Mouse (Mus musculus): ENCODE results near the gene Ccnc. TPM values are rescaled to one million over a fixed set of nuclear protein-coding genes. Genes with fewer than 3 reads are reported as not detected.

Ccnc gene
- 74.5 and 79.6 TPM in 2 replicates for polyA plus RNA-seq (2014; fragmentation: Nextera tagmentation; extraction: Ambion mirVana)

DNA sequence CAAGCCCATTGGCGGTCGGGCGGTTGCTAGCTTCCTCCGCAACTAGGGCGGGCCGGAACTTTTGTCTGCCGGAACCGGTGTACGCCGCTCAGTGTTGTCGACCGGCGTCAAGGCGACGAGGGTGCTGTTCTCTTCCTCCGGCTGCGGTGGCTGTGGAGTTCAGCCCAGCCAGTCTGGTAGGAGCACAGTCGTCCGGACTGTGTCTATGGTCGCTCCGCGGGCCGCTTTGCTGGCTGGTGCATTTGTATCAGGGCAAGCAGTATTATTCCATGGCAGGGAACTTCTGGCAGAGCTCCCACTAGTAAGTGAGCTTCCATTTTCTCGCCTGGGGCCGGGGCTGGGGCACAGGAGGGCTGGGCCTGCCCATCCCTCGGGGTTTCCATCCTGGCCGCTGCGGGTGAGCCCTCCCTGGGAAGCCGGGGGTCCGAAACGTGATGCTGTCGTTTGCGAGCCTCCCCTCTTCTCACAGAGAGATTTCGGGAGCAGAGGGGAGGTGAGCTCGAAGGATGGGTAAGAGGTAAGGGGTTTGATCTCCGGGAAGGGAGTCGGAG lies at the start of gene Ccnc:
Ccnc (plus strand) TSS at position 87 of the 551 bp plus-strand sequence.
- peak; percentile 98 for ATAC-seq
- Histone ChIP-seq H3K9me3 (replicated peaks; ENCODE audit: control insufficient read depth, low read length) (no peaks in the 10 kb centered on the region), H3K4me1 (ENCODE audit: control insufficient read depth, insufficient read depth, low read length) (peaks cover 12% of the 10 kb centered on the region), H3K27ac (ENCODE audit: low read depth, low read length) (peak within 1 kb of the TSS; percentile 80), H3K4me2 (ENCODE audit: low read length) (peak within 1 kb of the TSS; percentile 75), H3K27me3 (replicated peaks; ENCODE audit: control insufficient read depth, insufficient read depth, low read length) (no peaks in the 10 kb centered on the region), H3K9ac (ENCODE audit: low read length) (peak within 1 kb of the TSS; percentile 93), H3K4me3 (ENCODE audit: low read depth, low read length) (peak within 1 kb of the TSS; percentile 88), H3K36me3 (ENCODE audit: control insufficient read depth, insufficient read depth, low read length) (peaks cover under 1% of the 10 kb centered on the region)
- DNase-seq (ENCODE audit: low spot score), result peak; percentile 97
- WGBS, result 1% methylated on average over 37 of the region's 37 CpGs

DNA sequence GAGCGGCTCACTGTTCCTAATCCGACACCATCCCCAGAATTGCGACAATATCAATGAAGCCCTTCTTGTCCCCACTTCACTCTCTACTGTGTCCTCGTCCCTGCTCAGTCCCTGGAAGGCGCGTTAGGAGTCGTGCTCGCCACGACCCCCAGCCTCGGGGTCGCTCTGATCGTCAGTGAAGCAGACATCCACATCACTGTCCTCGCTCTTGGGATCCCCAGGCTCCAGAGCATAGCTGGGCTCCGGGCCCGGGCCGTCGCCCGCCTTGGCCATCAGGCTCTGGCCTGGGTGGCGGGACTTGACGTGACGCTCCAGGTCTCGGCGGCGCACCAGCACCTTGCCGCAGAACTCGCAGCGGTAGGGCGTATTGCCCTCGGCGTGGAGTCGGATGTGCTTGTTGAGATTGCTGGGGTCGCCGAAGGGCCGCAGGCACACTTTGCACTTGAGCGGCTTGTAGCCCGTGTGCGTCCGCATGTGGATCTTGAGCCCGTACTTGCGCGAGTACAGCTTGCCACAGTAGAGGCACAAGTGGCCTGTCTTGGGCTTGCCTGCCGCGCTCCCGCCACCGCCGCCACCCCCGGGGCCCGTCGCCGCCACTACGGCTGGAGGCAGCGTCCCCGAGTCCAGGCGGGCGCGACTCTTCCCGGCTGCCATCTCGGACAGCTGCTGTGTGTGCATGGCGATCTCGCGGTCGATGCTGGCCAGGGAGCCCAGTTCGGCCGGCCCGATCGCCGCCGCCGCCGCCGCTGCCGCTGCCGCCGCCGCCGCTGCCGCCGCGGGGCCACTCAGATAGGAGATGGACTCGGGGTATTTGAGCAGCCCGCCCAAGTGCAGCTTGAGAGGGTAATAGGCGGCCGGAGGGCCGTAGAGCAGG lies 49.2 kb upstream of the Ccnc start:
- WGBS, result under 1% methylated on average over 81 of the region's 84 CpGs
- peak overlapping the region; percentile 40; the same call in 1 of the 2 replicates for H3K9ac ChIP-seq (ENCODE audit: low read length)
- no peak overlapping the region for H3K27ac ChIP-seq (ENCODE audit: low read depth, low read length)
- H3K4me2 ChIP-seq (ENCODE audit: low read length), result peak overlapping the region; percentile 49
- H3K4me3 ChIP-seq (ENCODE audit: low read depth, low read length), result peak overlapping the region; percentile 30
- DNase-seq (ENCODE audit: low spot score), result no peak
- peak; percentile 11; the same call in 1 of the 2 replicates for ATAC-seq
- peaks cover 6% of the 10 kb centered on the region for H3K4me1 ChIP-seq (ENCODE audit: control insufficient read depth, insufficient read depth, low read length)
- H3K9me3 ChIP-seq (replicated peaks; ENCODE audit: control insufficient read depth, low read length), result no peaks in the 10 kb centered on the region
- no peaks in the 10 kb centered on the region for H3K36me3 ChIP-seq (ENCODE audit: control insufficient read depth, insufficient read depth, low read length)
- H3K27me3 ChIP-seq (replicated peaks; ENCODE audit: control insufficient read depth, insufficient read depth, low read length), result peaks cover 90% of the 10 kb centered on the region

DNA sequence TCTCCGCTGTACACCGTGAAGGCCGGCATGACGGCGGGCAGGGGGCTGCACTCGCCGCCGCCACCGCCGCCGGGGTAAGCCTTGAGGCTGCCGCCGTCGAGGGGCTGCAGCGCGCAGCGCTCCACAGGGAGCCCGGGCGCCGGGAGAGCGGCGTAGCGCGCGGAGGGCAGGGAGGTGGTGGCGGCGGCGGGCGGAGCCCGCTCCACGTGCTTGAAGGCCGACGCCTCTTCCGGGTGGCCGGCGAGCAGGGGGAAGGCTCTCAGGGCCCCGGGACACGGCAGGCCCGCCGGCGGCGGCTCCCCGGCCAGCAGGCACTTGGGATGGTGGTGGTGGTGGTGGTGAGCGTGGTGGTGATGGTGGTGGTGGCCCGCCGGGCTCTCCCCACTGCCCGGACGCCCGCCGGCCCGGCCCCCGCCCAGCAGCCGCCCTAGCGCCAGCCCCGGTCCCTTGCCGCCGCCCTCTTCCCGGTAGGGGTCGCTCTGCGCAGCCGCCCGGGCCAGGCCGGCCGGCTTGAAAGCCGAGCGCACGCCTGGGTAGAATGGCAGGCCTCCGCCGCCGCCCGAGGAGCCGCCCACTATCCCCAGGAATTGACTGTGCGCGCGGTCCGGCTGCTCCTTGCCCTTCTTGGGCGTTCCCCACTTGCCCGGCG lies 48.4 kb upstream of the Ccnc start:
- H3K27ac ChIP-seq (ENCODE audit: low read depth, low read length), result no peak overlapping the region
- WGBS, result under 1% methylated on average over 40 of the region's 79 CpGs
- no peaks in the 10 kb centered on the region for H3K9me3 ChIP-seq (replicated peaks; ENCODE audit: control insufficient read depth, low read length)
- peak overlapping the region; percentile 30 for H3K4me3 ChIP-seq (ENCODE audit: low read depth, low read length)
- DNase-seq (ENCODE audit: low spot score) (peak; percentile 44), ATAC-seq (peak; percentile 86)
- peaks cover 4% of the 10 kb centered on the region for H3K4me1 ChIP-seq (ENCODE audit: control insufficient read depth, insufficient read depth, low read length)
- peak overlapping the region; percentile 49 for H3K4me2 ChIP-seq (ENCODE audit: low read length)
- 0 out of 2 replicates have a peak overlapping the region, but pooled peaks have one; percentile 21 for H3K9ac ChIP-seq (ENCODE audit: low read length)
- H3K36me3 ChIP-seq (ENCODE audit: control insufficient read depth, insufficient read depth, low read length), result no peaks in the 10 kb centered on the region
- peaks cover 93% of the 10 kb centered on the region for H3K27me3 ChIP-seq (replicated peaks; ENCODE audit: control insufficient read depth, insufficient read depth, low read length)

DNA sequence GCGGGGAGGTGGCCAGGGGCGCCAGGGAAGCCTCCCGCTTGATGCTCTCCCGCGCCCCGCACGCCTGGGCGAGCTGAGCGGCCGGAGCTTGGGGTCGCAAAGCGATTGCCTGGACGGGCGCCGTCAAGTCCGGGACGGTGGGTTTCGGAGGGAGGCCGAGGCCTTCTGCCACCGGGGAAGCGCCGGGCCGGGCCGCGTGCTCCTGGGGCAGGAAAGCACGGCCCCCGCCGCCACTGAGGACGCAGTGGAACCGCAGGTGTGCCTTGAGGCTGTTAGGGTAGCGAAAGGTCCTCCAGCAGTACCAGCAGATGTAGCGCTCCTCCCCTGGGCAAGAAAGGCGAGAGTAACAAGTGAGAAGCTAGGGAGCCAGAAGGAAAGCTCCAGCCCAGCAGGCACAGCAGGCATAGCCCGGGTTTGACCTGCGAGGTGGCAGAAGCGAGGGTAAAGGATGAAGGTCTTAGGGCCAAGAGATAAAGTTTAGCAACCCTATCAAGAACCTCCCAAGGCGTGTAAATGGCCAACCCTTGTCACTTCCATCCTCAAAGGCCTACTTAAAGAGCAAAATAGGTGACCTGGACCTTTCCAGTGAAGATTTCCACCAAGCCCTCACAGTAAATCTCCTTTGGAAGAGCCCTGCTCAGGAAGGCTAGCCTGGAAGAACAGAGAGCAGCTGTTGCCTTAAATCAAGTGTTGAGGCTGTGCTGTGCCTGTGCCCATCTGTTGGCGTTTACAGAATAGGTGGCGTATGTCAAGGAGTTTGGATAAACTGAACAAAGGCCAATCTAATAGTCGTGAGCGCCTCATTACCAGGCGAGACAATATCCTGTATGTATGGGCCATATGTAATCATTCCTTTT lies 47.6 kb upstream of the Ccnc start:
- Histone ChIP-seq H3K4me1 (ENCODE audit: control insufficient read depth, insufficient read depth, low read length) (peaks cover 4% of the 10 kb centered on the region; the same call in 1 of the 2 replicates), H3K4me3 (ENCODE audit: low read depth, low read length) (peak overlapping the region; percentile 30), H3K9ac (ENCODE audit: low read length) (0 out of 2 replicates have a peak overlapping the region, but pooled peaks have one; percentile 21), H3K4me2 (ENCODE audit: low read length) (peak overlapping the region; percentile 49), H3K27me3 (replicated peaks; ENCODE audit: control insufficient read depth, insufficient read depth, low read length) (peaks cover 93% of the 10 kb centered on the region), H3K36me3 (ENCODE audit: control insufficient read depth, insufficient read depth, low read length) (no peaks in the 10 kb centered on the region), H3K9me3 (replicated peaks; ENCODE audit: control insufficient read depth, low read length) (no peaks in the 10 kb centered on the region), H3K27ac (ENCODE audit: low read depth, low read length) (no peak overlapping the region)
- ATAC-seq, result peak; percentile 27; the same call in 1 of the 2 replicates
- WGBS, result 2% methylated on average over 35 of the region's 42 CpGs
- peak; percentile 56 for DNase-seq (ENCODE audit: low spot score)

DNA sequence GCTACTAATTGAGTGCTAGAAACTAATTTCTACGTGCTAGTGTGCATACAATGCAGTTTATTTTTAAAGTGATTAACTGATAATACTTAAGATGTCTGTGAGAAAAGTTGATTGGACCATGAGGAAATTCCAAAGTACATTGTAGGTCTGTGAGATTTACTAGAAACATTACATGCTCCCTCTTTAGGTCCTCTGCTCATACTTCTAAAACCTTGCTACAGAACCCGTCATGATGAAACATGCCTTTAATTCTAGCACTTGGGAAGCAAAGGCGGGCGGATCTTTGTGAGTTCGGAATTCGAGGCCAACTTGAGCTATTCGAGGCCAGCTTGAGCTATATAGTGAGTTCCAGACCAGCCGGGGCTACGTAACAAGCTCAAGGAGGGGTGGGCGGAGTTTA lies 46.5 kb upstream of the Ccnc start:
- ATAC-seq, result no peak
- H3K9me3 ChIP-seq (replicated peaks; ENCODE audit: control insufficient read depth, low read length), result no peaks in the 10 kb centered on the region
- H3K9ac ChIP-seq (ENCODE audit: low read length), result no peak overlapping the region
- H3K27ac ChIP-seq (ENCODE audit: low read depth, low read length), result no peak overlapping the region
- peaks cover 97% of the 10 kb centered on the region for H3K27me3 ChIP-seq (replicated peaks; ENCODE audit: control insufficient read depth, insufficient read depth, low read length)
- no peak overlapping the region for H3K4me3 ChIP-seq (ENCODE audit: low read depth, low read length)
- H3K4me2 ChIP-seq (ENCODE audit: low read length), result no peak overlapping the region
- H3K4me1 ChIP-seq (ENCODE audit: control insufficient read depth, insufficient read depth, low read length), result peaks cover 4% of the 10 kb centered on the region; the same call in 1 of the 2 replicates
- DNase-seq (ENCODE audit: low spot score), result no peak
- 3% methylated on average over 10 of the region's 10 CpGs for WGBS
- no peaks in the 10 kb centered on the region for H3K36me3 ChIP-seq (ENCODE audit: control insufficient read depth, insufficient read depth, low read length)

DNA sequence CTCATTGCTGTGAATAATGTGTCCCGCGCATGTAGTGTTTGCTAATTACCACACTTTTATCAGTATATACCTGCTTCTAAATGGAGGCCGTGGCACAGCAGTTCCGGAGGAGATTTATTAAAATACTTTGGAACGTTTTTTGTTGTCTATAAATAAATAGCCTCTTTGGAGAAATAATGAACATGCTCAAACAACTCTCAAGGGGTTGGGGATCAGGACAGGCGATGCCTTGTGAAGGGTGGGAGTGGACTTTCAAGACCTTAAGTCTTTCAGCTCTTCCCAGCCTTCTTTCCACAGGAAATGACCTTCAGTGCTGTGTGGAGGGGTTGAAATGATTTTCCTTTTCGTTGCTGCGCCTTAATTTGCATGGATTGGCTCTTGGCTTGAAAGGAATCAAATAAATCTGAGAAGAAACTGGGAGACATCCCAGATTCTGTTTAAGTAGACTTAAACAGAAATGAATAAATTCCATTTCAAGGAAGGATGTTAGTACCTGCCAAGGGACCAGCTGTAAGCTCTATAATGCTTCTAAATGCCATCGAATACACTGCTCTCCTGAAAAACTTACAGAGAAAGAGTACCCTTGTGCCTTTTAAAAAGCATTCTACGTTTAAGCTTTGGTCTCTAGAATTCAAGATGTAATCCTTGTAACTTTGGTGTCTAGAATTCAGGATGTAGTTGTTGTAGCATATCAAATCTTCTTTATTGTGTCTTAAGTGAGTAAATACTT lies 44.9 kb upstream of the Ccnc start:
- WGBS, result 11% methylated on average over 10 of the region's 10 CpGs
- Histone ChIP-seq H3K27ac (ENCODE audit: low read depth, low read length) (no peak overlapping the region), H3K4me2 (ENCODE audit: low read length) (no peak overlapping the region), H3K4me1 (ENCODE audit: control insufficient read depth, insufficient read depth, low read length) (peaks cover 4% of the 10 kb centered on the region; the same call in 1 of the 2 replicates), H3K9me3 (replicated peaks; ENCODE audit: control insufficient read depth, low read length) (no peaks in the 10 kb centered on the region), H3K27me3 (replicated peaks; ENCODE audit: control insufficient read depth, insufficient read depth, low read length) (peaks cover 98% of the 10 kb centered on the region), H3K4me3 (ENCODE audit: low read depth, low read length) (no peak overlapping the region), H3K36me3 (ENCODE audit: control insufficient read depth, insufficient read depth, low read length) (no peaks in the 10 kb centered on the region), H3K9ac (ENCODE audit: low read length) (no peak overlapping the region)
- no peak for DNase-seq (ENCODE audit: low spot score)
- no peak for ATAC-seq

DNA sequence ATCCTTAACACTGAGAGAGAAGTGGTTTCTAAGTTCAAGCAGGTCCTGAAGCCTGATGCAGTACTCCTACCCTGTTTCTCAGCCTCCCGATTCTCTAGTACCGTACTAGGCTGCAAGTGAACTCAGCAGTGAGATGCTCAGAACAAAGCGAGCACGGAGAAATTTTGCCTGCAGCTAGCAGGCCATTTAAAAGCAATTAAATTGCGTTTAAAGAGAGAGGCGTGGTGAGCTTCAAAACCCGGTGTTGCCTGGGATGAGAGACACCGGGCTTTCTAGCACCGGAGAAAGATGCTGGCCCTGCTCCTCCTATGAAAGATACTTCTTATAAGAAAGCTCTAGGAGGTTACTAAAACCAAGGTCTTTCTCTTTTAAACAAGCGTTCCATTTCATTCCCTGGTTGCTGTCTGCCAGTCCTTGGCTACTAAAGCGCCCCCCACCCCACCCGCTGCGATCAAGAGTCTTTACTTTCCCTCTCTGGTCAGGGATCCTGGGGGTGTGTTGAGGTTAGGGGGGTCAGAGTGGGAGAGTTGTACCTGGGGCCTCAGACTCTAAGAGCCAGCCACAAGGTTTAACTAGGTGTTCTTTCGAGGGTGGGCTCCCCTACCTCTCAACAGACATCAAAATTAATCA lies 43.0 kb upstream of the Ccnc start:
- no peak overlapping the region for H3K4me2 ChIP-seq (ENCODE audit: low read length)
- ATAC-seq (no peak), DNase-seq (ENCODE audit: low spot score) (peak; percentile 49)
- WGBS, result under 1% methylated on average over 14 of the region's 14 CpGs
- H3K9ac ChIP-seq (ENCODE audit: low read length), result no peak overlapping the region
- H3K36me3 ChIP-seq (ENCODE audit: control insufficient read depth, insufficient read depth, low read length), result no peaks in the 10 kb centered on the region
- 0 out of 2 replicates have a peak, but pooled peaks cover 3% of the 10 kb centered on the region for H3K4me1 ChIP-seq (ENCODE audit: control insufficient read depth, insufficient read depth, low read length)
- H3K27ac ChIP-seq (ENCODE audit: low read depth, low read length), result no peak overlapping the region
- no peak overlapping the region for H3K4me3 ChIP-seq (ENCODE audit: low read depth, low read length)
- H3K9me3 ChIP-seq (replicated peaks; ENCODE audit: control insufficient read depth, low read length), result no peaks in the 10 kb centered on the region
- H3K27me3 ChIP-seq (replicated peaks; ENCODE audit: control insufficient read depth, insufficient read depth, low read length), result peaks cover 82% of the 10 kb centered on the region

Measured in forebrain, embryonic 14.5 days (tissue).